9 mouse cellular contexts compared by ENCODE assay signal in the genomic region with DNA sequence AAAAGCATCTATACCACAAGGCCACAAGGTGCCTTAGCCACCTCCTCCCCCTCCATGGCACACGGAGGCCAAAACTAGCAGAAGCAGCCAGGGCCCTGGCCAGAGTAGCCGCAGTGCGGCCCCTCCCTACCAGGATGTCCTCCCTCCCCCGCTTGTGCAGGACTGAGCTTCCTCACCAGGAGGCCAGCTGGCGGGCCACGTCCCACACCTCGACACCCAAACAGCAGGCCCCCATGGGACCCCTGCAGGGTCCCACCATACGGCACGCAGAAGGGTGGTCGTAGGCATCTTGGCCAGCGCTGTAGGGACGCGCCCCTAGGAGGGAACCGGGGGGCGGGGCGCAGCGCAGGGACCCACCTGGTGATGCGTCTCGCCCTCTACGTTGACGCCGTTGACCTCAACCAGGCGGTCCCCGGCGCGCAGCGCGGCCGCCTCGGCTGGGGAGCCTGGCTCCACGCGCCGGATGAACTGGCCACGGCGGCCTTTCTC. TPM values are rescaled to one million over a fixed set of nuclear protein-coding genes. Genes with fewer than 3 reads are reported as not detected.
DNase-seq lines count a peak whose midpoint lies in the region; ATAC-seq and TF ChIP-seq lines count a peak whose summit lies in the region.
"Had no signal": no experiment of that assay in that cellular context is flagged by ENCODE, and none has a peak within 500 bp of the region (broad histone marks: within the 10 kb centered on the region; RNA-seq: fewer than 3 reads in every experiment).

No protein-coding gene starts in this region.

- H3K27me3 ChIP-seq in neural tube, embryonic 11.5 days (ENCODE audit: control insufficient read depth, insufficient read depth, low read length), result peaks cover 16% of the 10 kb centered on the region; the same call in 1 of the 2 replicates
- 0 out of 2 replicates have a peak, but pooled peaks cover 12% of the 10 kb centered on the region for H3K27me3 ChIP-seq in forebrain, embryonic 15.5 days
- H3K27me3 ChIP-seq in intestine, embryonic 14.5 days (replicated peaks; ENCODE audit: control insufficient read depth, insufficient read depth, low read length), result 0 out of 2 replicates have a peak, but pooled peaks cover 3% of the 10 kb centered on the region
- peaks cover 16% of the 10 kb centered on the region for H3K27me3 ChIP-seq in liver, postnatal 0 days (ENCODE audit: insufficient read depth, low read length)

- H3K4me1 ChIP-seq in neural tube, embryonic 11.5 days (ENCODE audit: control insufficient read depth, insufficient read depth, low read length), result peaks cover 7% of the 10 kb centered on the region
- H3K4me1 ChIP-seq in forebrain, embryonic 15.5 days, result peaks cover 14% of the 10 kb centered on the region
- peaks cover 12% of the 10 kb centered on the region for H3K4me1 ChIP-seq in intestine, embryonic 14.5 days (replicated peaks; ENCODE audit: control insufficient read depth, insufficient read depth, low read length)
- peaks cover 20% of the 10 kb centered on the region for H3K4me1 ChIP-seq in liver, postnatal 0 days (ENCODE audit: insufficient read depth)
- peaks cover 47% of the 10 kb centered on the region for H3K4me1 ChIP-seq in olfactory bulb, adult 2 months (ENCODE audit: control insufficient read depth, insufficient read depth, low read length)

- TF ChIP-seq POLR2A in olfactory bulb, adult 2 months (IDR thresholded peaks at IDR 0.05; ENCODE audit: insufficient read depth, low read depth, low read length), result no peak

- peak; percentile 52 for DNase-seq in neural tube, embryonic 11.5 days (ENCODE audit: low spot score)
- DNase-seq in neural tube, embryonic 10.5 days (ENCODE audit: extremely low spot score, low spot score), result no peak
- DNase-seq in adrenal gland, postnatal 25 days, result peak; percentile 53
- DNase-seq in intestine, embryonic 14.5 days (ENCODE audit: low spot score), result no peak
- DNase-seq in liver, postnatal 0 days, result peak; percentile 53
- DNase-seq in frontal cortex, adult 2 months (ENCODE audit: extremely low spot score in 1 of 2, low spot score in 1 of 2), result no peak

- 0% methylated on average over 35 of the region's 35 CpGs for WGBS in neural tube, embryonic 11.5 days
- WGBS in forebrain, embryonic 15.5 days, result 1% methylated on average over 35 of the region's 35 CpGs
- 2% methylated on average over 35 of the region's 35 CpGs for whole genome bisulfite sequencing in intestine, embryonic 14.5 days
- WGBS in liver, postnatal 0 days (ENCODE audit: insufficient replicate concordance), result 3% methylated on average over 30 of the region's 35 CpGs
- under 1% methylated on average over 35 of the region's 35 CpGs for whole genome bisulfite sequencing in olfactory bulb, adult 2 months

- H3K36me3 ChIP-seq in neural tube, embryonic 11.5 days (ENCODE audit: control insufficient read depth, insufficient read depth, low read length), result no peaks in the 10 kb centered on the region
- no peaks in the 10 kb centered on the region for H3K36me3 ChIP-seq in forebrain, embryonic 15.5 days
- no peaks in the 10 kb centered on the region for H3K36me3 ChIP-seq in intestine, embryonic 14.5 days (ENCODE audit: control insufficient read depth, insufficient read depth, low read length)
- no peaks in the 10 kb centered on the region for H3K36me3 ChIP-seq in liver, postnatal 0 days (replicated peaks; ENCODE audit: insufficient read depth, low read length)

- no peak for TF ChIP-seq CTCF in liver, postnatal 0 days (IDR thresholded peaks at IDR 0.05; ENCODE audit: low read depth)
- no peak for TF ChIP-seq CTCF in olfactory bulb, adult 2 months (IDR thresholded peaks at IDR 0.05; ENCODE audit: insufficient read depth, low read depth, low read length)

- peak overlapping the region; percentile 68 for H3K9ac ChIP-seq in neural tube, embryonic 11.5 days (ENCODE audit: low read length)
- peak overlapping the region; percentile 68 for H3K9ac ChIP-seq in forebrain, embryonic 15.5 days (replicated peaks)
- peak overlapping the region; percentile 75 for H3K9ac ChIP-seq in intestine, embryonic 14.5 days (ENCODE audit: low read length)
- peak overlapping the region; percentile 59 for H3K9ac ChIP-seq in liver, postnatal 0 days (replicated peaks)

- no peak for ATAC-seq in neural tube, embryonic 11.5 days (ENCODE audit: insufficient read depth, low FRiP score, low TSS enrichment)
- peak; percentile 30; the same call in 1 of the 2 replicates for ATAC-seq in forebrain, embryonic 15.5 days (replicated peaks)
- peak; percentile 47 for ATAC-seq in intestine, embryonic 14.5 days (replicated peaks; ENCODE audit: low FRiP score, low TSS enrichment, low read depth)
- ATAC-seq in liver, postnatal 0 days, result peak; percentile 30; the same call in 1 of the 2 replicates

- TF ChIP-seq EP300 in liver, postnatal 0 days (IDR thresholded peaks at IDR 0.05; ENCODE audit: low read depth), result no peak

- H3K4me3 ChIP-seq in neural tube, embryonic 11.5 days (ENCODE audit: low read depth, low read length), result peak overlapping the region; percentile 50
- peak overlapping the region; percentile 58 for H3K4me3 ChIP-seq in forebrain, embryonic 15.5 days
- peak overlapping the region; percentile 79 for H3K4me3 ChIP-seq in intestine, embryonic 14.5 days (ENCODE audit: low read depth, low read length)
- peak overlapping the region; percentile 64 for H3K4me3 ChIP-seq in liver, postnatal 0 days (ENCODE audit: low read depth, low read length)
- peak overlapping the region; percentile 76 for H3K4me3 ChIP-seq in olfactory bulb, adult 2 months (ENCODE audit: insufficient read depth, low read depth, low read length)

- no peaks in the 10 kb centered on the region for H3K9me3 ChIP-seq in neural tube, embryonic 11.5 days (ENCODE audit: control insufficient read depth, low read length)
- no peaks in the 10 kb centered on the region for H3K9me3 ChIP-seq in forebrain, embryonic 15.5 days
- H3K9me3 ChIP-seq in intestine, embryonic 14.5 days (ENCODE audit: control insufficient read depth, low read length), result no peaks in the 10 kb centered on the region
- no peaks in the 10 kb centered on the region for H3K9me3 ChIP-seq in liver, postnatal 0 days (ENCODE audit: low read length)

- H3K4me2 ChIP-seq in neural tube, embryonic 11.5 days (ENCODE audit: low read depth), result peak overlapping the region; percentile 89
- peak overlapping the region; percentile 96 for H3K4me2 ChIP-seq in forebrain, embryonic 15.5 days (replicated peaks)
- H3K4me2 ChIP-seq in intestine, embryonic 14.5 days (ENCODE audit: low read length), result peak overlapping the region; percentile 97
- peak overlapping the region; percentile 94 for H3K4me2 ChIP-seq in liver, postnatal 0 days (ENCODE audit: low read depth, low read length)

- no peak overlapping the region for H3K27ac ChIP-seq in neural tube, embryonic 11.5 days (ENCODE audit: low read depth, low read length)
- peak overlapping the region; percentile 38; the same call in 1 of the 2 replicates for H3K27ac ChIP-seq in forebrain, embryonic 15.5 days (replicated peaks)
- H3K27ac ChIP-seq in intestine, embryonic 14.5 days (ENCODE audit: low read depth), result no peak overlapping the region
- H3K27ac ChIP-seq in liver, postnatal 0 days (ENCODE audit: low read depth), result no peak overlapping the region
- H3K27ac ChIP-seq in olfactory bulb, adult 2 months (ENCODE audit: insufficient read depth, low read depth, low read length), result peak overlapping the region; percentile 86

RNA-seq across cellular contexts. Expression of gene Slc9a3r2, which starts 0.5 kb away (rescaled TPM):
- polyA plus RNA-seq in neural tube, embryonic 11.5 days (2014; fragmentation: Nextera tagmentation; extraction: Ambion mirVana), result 36.7 and 38.8 TPM in 2 replicates
- total RNA-seq in adrenal gland, postnatal 25 days (2021), result 53.4 and 63.5 TPM in 2 replicates
- 26.7 and 27.6 TPM in 2 replicates for polyA plus RNA-seq in forebrain, embryonic 15.5 days (2015; fragmentation: Nextera tagmentation; extraction: Ambion mirVana)
- 51.7 and 58.2 TPM in 2 replicates for polyA plus RNA-seq in intestine, embryonic 14.5 days (2014; fragmentation: Nextera tagmentation; extraction: Ambion mirVana)
- polyA plus RNA-seq in liver, postnatal 0 days (2015; fragmentation: Nextera tagmentation; extraction: Ambion mirVana), result 12.5 and 13.3 TPM in 2 replicates
- not detected in 2 replicates for polyA plus RNA-seq in olfactory bulb, adult 2 months (2012; ENCODE audit: insufficient read depth, insufficient read length, low replicate concordance, missing spikeins)
- 80.5 and 83.9 TPM in 2 replicates for polyA plus RNA-seq in frontal cortex, adult 2 months (2012; rRNA removed)

RNA-seq across cellular contexts. Expression of gene Npw, which starts 8.6 kb away (rescaled TPM):
- polyA plus RNA-seq in neural tube, embryonic 11.5 days (2014; fragmentation: Nextera tagmentation; extraction: Ambion mirVana), result not detected in 2 replicates
- not detected in 2 replicates for total RNA-seq in adrenal gland, postnatal 25 days (2021)
- not detected in 2 replicates for polyA plus RNA-seq in forebrain, embryonic 15.5 days (2015; fragmentation: Nextera tagmentation; extraction: Ambion mirVana)
- polyA plus RNA-seq in intestine, embryonic 14.5 days (2014; fragmentation: Nextera tagmentation; extraction: Ambion mirVana), result not detected in 2 replicates
- not detected in 2 replicates for polyA plus RNA-seq in liver, postnatal 0 days (2015; fragmentation: Nextera tagmentation; extraction: Ambion mirVana)
- not detected in 2 replicates for polyA plus RNA-seq in olfactory bulb, adult 2 months (2012; ENCODE audit: insufficient read depth, insufficient read length, low replicate concordance, missing spikeins)
- polyA plus RNA-seq in frontal cortex, adult 2 months (2012; rRNA removed), result 0.65 TPM in 1 of 2 replicates, not detected in the other
- polyA plus RNA-seq: brain, embryonic 14.5 days had no signal

RNA-seq across cellular contexts. Expression of gene Nthl1, which starts 17.1 kb away (rescaled TPM):
- 13.8 and 15.7 TPM in 2 replicates for polyA plus RNA-seq in neural tube, embryonic 11.5 days (2014; fragmentation: Nextera tagmentation; extraction: Ambion mirVana)
- 7.2 and 12.6 TPM in 2 replicates for total RNA-seq in adrenal gland, postnatal 25 days (2021)
- polyA plus RNA-seq in forebrain, embryonic 15.5 days (2015; fragmentation: Nextera tagmentation; extraction: Ambion mirVana), result 12.5 and 12.7 TPM in 2 replicates
- polyA plus RNA-seq in intestine, embryonic 14.5 days (2014; fragmentation: Nextera tagmentation; extraction: Ambion mirVana), result 18.6 and 22.9 TPM in 2 replicates
- 3.6 and 4.3 TPM in 2 replicates for polyA plus RNA-seq in liver, postnatal 0 days (2015; fragmentation: Nextera tagmentation; extraction: Ambion mirVana)
- polyA plus RNA-seq in olfactory bulb, adult 2 months (2012; ENCODE audit: insufficient read depth, insufficient read length, low replicate concordance, missing spikeins), result not detected in 2 replicates
- polyA plus RNA-seq in frontal cortex, adult 2 months (2012; rRNA removed), result 8.8 and 10.7 TPM in 2 replicates

RNA-seq across cellular contexts. Expression of gene Tsc2, which starts 17.2 kb away (rescaled TPM):
- polyA plus RNA-seq in neural tube, embryonic 11.5 days (2014; fragmentation: Nextera tagmentation; extraction: Ambion mirVana), result 61.9 and 69.2 TPM in 2 replicates
- 108 and 138 TPM in 2 replicates for total RNA-seq in adrenal gland, postnatal 25 days (2021)
- polyA plus RNA-seq in forebrain, embryonic 15.5 days (2015; fragmentation: Nextera tagmentation; extraction: Ambion mirVana), result 68.7 and 75.6 TPM in 2 replicates
- polyA plus RNA-seq in intestine, embryonic 14.5 days (2014; fragmentation: Nextera tagmentation; extraction: Ambion mirVana), result 55.8 and 59.3 TPM in 2 replicates
- polyA plus RNA-seq in liver, postnatal 0 days (2015; fragmentation: Nextera tagmentation; extraction: Ambion mirVana), result 9.3 and 11.3 TPM in 2 replicates
- 286 TPM in 1 of 2 replicates, not detected in the other for polyA plus RNA-seq in olfactory bulb, adult 2 months (2012; ENCODE audit: insufficient read depth, insufficient read length, low replicate concordance, missing spikeins)
- 175 and 194 TPM in 2 replicates for polyA plus RNA-seq in frontal cortex, adult 2 months (2012; rRNA removed)

RNA-seq across cellular contexts. Expression of gene Zfp598, which starts 19.9 kb away (rescaled TPM):
- 31.8 and 35.7 TPM in 2 replicates for polyA plus RNA-seq in neural tube, embryonic 11.5 days (2014; fragmentation: Nextera tagmentation; extraction: Ambion mirVana)
- 53.9 and 54.7 TPM in 2 replicates for total RNA-seq in adrenal gland, postnatal 25 days (2021)
- 19.1 and 20.9 TPM in 2 replicates for polyA plus RNA-seq in forebrain, embryonic 15.5 days (2015; fragmentation: Nextera tagmentation; extraction: Ambion mirVana)
- 28.0 and 30.6 TPM in 2 replicates for polyA plus RNA-seq in intestine, embryonic 14.5 days (2014; fragmentation: Nextera tagmentation; extraction: Ambion mirVana)
- polyA plus RNA-seq in liver, postnatal 0 days (2015; fragmentation: Nextera tagmentation; extraction: Ambion mirVana), result 7.2 and 7.6 TPM in 2 replicates
- not detected in 2 replicates for polyA plus RNA-seq in olfactory bulb, adult 2 months (2012; ENCODE audit: insufficient read depth, insufficient read length, low replicate concordance, missing spikeins)
- polyA plus RNA-seq in frontal cortex, adult 2 months (2012; rRNA removed), result 53.8 and 59.4 TPM in 2 replicates

Comparison
In these comparisons a context has a peak if more than half of its experiments do, and no peak if none do; other contexts are left out.
1. DNase-seq: peak in neural tube, embryonic 11.5 days (single experiment), adrenal gland, postnatal 25 days (single experiment) and liver, postnatal 0 days (single experiment); none in neural tube, embryonic 10.5 days (single experiment), intestine, embryonic 14.5 days (single experiment) and frontal cortex, adult 2 months (0 of 2).
2. H3K27ac ChIP-seq: peak in forebrain, embryonic 15.5 days (single experiment) and olfactory bulb, adult 2 months (single experiment); none in neural tube, embryonic 11.5 days (single experiment), intestine, embryonic 14.5 days (single experiment) and liver, postnatal 0 days (single experiment).
3. RNA of gene Slc9a3r2, which starts 0.5 kb away (polyA plus RNA-seq): 80.5 to 83.9 TPM in frontal cortex, adult 2 months, 51.7 to 58.2 TPM in intestine, embryonic 14.5 days, 36.7 to 38.8 TPM in neural tube, embryonic 11.5 days, 26.7 to 27.6 TPM in forebrain, embryonic 15.5 days and 12.5 to 13.3 TPM in liver, postnatal 0 days; not detected in olfactory bulb, adult 2 months; every median in the first group is over 10 times any median in the second.
4. Peak in every context shown above with its lines, with median percentiles within 50 percentile points of each other: H3K4me2 ChIP-seq, H3K4me3 ChIP-seq and H3K9ac ChIP-seq.